Mouse (Mus musculus) C2C12 (cell line): ENCODE results near the gene Psph. TPM values are rescaled to one million over a fixed set of nuclear protein-coding genes. Genes with fewer than 3 reads are reported as not detected.
"Not testable (repeated sequence)": the region's sequence is repeated elsewhere in the genome, so short reads cannot be mapped to it uniquely, and the experiment has no call there.

Experiments used
- H3K27me3 ChIP-seq: one replicate; pipeline ENCODE4 v1.6.1; 2011; ENCODE audit not compliant: control insufficient read depth, insufficient read depth, insufficient read length
- H3K36me3 ChIP-seq: one replicate; pipeline ENCODE4 v1.6.1; 2011; ENCODE audit not compliant: control insufficient read depth, insufficient read depth
- H3K4me3 ChIP-seq: one replicate; pipeline ENCODE4 v1.5.1; 2011; ENCODE audit warnings: mild to moderate bottlenecking, control low read depth; ENCODE audit not compliant: poor library complexity, insufficient read depth, severe bottlenecking
- H3K79me2 ChIP-seq: one replicate; pipeline ENCODE4 v1.6.1; 2011; ENCODE audit not compliant: control insufficient read depth, insufficient read depth
- H3K79me3 ChIP-seq: one replicate; pipeline ENCODE4 v1.6.1; 2011; ENCODE audit warnings: low read depth, control low read depth
- H3ac ChIP-seq: one replicate; pipeline ENCODE3; 2011; ENCODE audit warnings: low read depth; ENCODE audit not compliant: control insufficient read depth, insufficient read length
- CEBPB ChIP-seq: IDR thresholded peaks from one replicate; pipeline ENCODE4 v1.6.1; 2011; ENCODE audit warnings: low read depth, mild to moderate bottlenecking, control low read depth, moderate library complexity
- CTCF ChIP-seq: IDR thresholded peaks from one replicate; pipeline ENCODE4 v1.5.1; 2011; ENCODE audit not compliant: control insufficient read depth, insufficient read depth, insufficient read length
- FOSL1 ChIP-seq: IDR thresholded peaks from one replicate; pipeline ENCODE4 v1.8.0; 2011; ENCODE audit warnings: mild to moderate bottlenecking, low read length; ENCODE audit not compliant: poor library complexity, insufficient read depth, severe bottlenecking
- MAX ChIP-seq: IDR thresholded peaks from one replicate; pipeline ENCODE4 v1.6.1; 2011; ENCODE audit warnings: mild to moderate bottlenecking, control low read depth
- MYOD1 ChIP-seq: IDR thresholded peaks from one replicate; pipeline ENCODE4 v1.6.1; 2011; ENCODE audit warnings: low read depth; ENCODE audit not compliant: control insufficient read depth, insufficient read length
- MYOG ChIP-seq: IDR thresholded peaks from one replicate; pipeline ENCODE4 v1.6.1; 2011; ENCODE audit not compliant: control insufficient read depth, insufficient read length; ENCODE audit errors: extremely low read depth
- USF1 ChIP-seq: IDR thresholded peaks from one replicate; pipeline ENCODE4 v1.6.1; 2011; ENCODE audit warnings: low read depth, mild to moderate bottlenecking, control low read depth, moderate library complexity
- polyA plus RNA-seq: library from polyadenylated mRNA; unstranded; fragments of >200 nt; fragmentation: generic; extraction: Trizol; gene quantifications from one replicate; pipeline ENCODE4 v1.2.1, GENCODE M21; 2012; ENCODE audit warnings: missing spikeins

The Psph gene
- polyA plus RNA-seq, 1 experiment = 131 TPM

DNA sequence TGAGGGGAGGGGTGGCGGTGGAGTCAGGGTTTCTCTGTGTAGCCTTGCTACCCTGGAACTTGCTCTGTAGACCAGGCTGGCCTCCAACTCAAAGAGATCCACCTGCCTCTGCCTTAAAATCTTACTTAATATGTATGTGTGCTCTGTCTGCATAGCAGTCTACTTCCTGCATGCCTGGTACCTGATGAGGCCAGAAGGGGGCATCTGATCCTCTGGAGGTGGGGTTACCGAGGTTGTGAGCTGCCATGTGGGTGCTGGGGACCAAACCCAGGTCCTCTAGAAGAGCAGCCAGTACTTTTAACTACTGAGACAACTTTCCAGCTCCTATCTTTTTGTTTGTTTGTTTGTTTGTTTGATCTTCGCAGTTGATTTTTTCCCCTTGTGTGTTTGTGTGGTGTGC lies 7.1 kb downstream of the Psph start:
- Histone ChIP-seq H3K27me3 (no peaks in the 10 kb centered on the region), H3ac (no peak overlapping the region), H3K79me2 (peaks cover 5% of the 10 kb centered on the region), H3K36me3 (peaks cover 8% of the 10 kb centered on the region), H3K79me3 (peaks cover 2% of the 10 kb centered on the region), H3K4me3 (no peak overlapping the region)
- no peak for TF ChIP-seq USF1
- TF ChIP-seq CEBPB = no peak
- no peak for TF ChIP-seq FOSL1
- no peak for TF ChIP-seq MYOG
- TF ChIP-seq MAX = no peak
- no peak for TF ChIP-seq CTCF
- no peak for TF ChIP-seq MYOD1

DNA sequence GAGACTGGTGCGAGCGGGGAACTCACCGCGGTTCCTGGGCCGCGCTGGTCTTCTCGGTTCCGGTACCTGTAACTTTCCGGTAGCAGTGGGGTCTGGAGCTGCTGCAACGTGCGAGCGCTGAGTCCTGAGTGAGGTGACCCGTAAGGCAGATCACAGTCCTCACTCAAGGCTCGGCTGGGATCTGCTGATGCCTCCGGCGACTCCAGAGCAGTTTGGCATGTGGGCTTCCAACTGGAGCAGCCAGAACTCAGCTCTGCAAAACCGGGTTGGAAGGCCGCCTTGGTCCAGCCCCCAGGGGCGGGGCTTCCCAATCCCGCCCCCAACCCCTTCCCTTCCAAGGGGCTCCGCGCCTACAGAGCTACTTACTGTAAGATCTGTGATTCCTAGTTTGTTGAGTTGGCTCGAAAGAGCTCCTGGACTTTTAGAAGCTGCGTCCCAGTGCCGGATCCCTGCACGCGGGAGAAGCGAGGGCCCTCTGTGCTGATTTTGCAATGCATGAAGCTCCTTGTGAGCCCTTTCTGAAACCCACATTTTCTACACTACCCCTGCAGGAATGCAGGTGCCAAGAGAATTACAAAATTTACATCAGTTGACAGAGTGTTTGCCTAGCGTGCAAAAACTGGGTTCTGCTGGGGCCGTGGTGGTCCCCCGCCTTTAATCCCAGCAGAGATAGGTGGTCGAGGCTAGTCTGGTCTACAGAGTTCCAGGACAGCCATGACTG lies 8.1 kb downstream of the Psph start:
- Histone ChIP-seq H3K27me3 (no peaks in the 10 kb centered on the region), H3ac (peak overlapping the region; percentile 73), H3K4me3 (peak overlapping the region; percentile 49), H3K36me3 (peaks cover 8% of the 10 kb centered on the region), H3K79me2 (no peaks in the 10 kb centered on the region), H3K79me3 (no peaks in the 10 kb centered on the region)
- no peak for TF ChIP-seq CTCF
- no peak for TF ChIP-seq MAX
- no peak for TF ChIP-seq USF1
- TF ChIP-seq CEBPB = no peak
- TF ChIP-seq FOSL1 = no peak
- TF ChIP-seq MYOG = no peak
- no peak for TF ChIP-seq MYOD1

GRCm38 (mm10) chr5:129778348-129778995 lies 8.8 kb downstream of the Psph start:
- peak overlapping the region; percentile 49 for H3K4me3 ChIP-seq

DNA sequence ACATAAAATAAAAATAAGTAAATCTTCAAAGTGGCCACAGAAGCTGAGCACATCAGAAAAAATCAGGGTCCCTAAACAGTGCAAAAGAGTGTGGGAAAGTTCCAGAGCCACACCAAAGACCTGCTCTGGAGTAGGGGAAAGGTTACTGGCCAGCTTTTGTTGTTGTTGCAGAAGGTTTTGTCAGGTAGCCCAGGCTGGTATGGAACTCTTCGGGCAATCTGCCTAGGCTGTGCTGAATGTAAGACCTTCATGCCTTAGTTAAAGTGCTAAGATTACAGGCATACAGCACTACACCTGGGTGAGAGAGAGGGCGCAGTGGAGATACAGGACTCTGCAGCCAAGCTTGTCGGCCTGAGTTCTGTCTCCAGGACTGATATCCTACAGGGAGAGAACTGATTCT lies 12.6 kb downstream of the Psph start:
- TF ChIP-seq FOSL1 (no peak), MYOG (no peak), USF1 (no peak), CEBPB (no peak), MAX (no peak)
- Histone ChIP-seq H3ac (no peak overlapping the region), H3K27me3 (no peaks in the 10 kb centered on the region), H3K79me2 (no peaks in the 10 kb centered on the region), H3K4me3 (no peak overlapping the region), H3K36me3 (peaks cover 15% of the 10 kb centered on the region), H3K79me3 (no peaks in the 10 kb centered on the region)

More at GRCm38 (mm10) chr5:129778348-129778995, 8.8 kb downstream of the Psph start:
- Histone ChIP-seq H3K27me3 (no peaks in the 10 kb centered on the region), H3ac (peak overlapping the region; percentile 73), H3K79me3 (no peaks in the 10 kb centered on the region), H3K79me2 (no peaks in the 10 kb centered on the region), H3K36me3 (peaks cover 8% of the 10 kb centered on the region)
- TF ChIP-seq CEBPB = peak; percentile 47
- no peak for TF ChIP-seq FOSL1

GRCm38 (mm10) chr5:129773330-129773729 lies 13.9 kb downstream of the Psph start:
- not testable (repeated sequence) for H3K4me3 ChIP-seq, H3K27me3 ChIP-seq, H3ac ChIP-seq, H3K79me3 ChIP-seq, H3K79me2 ChIP-seq
- H3K36me3 ChIP-seq = peaks cover 17% of the 10 kb centered on the region

- H3K36me3 ChIP-seq = peaks cover 17% of the 10 kb centered on the region
- no peak overlapping the region for H3ac ChIP-seq
- no peaks in the 10 kb centered on the region for H3K79me2 ChIP-seq
- H3K4me3 ChIP-seq = no peak overlapping the region
- H3K27me3 ChIP-seq = no peaks in the 10 kb centered on the region
- H3K79me3 ChIP-seq = no peaks in the 10 kb centered on the region
- TF ChIP-seq MYOD1 (no peak), FOSL1 (no peak), MYOG (no peak), CEBPB (no peak), CTCF (no peak), MAX (no peak), USF1 (no peak)
Observed at GRCm38 (mm10) chr5:129772433-129772832, 14.8 kb downstream of the Psph start.
